Mouse (Mus musculus) MEL (cell line): ENCODE data around the gene Tpm4. TPM values are rescaled to one million over a fixed set of nuclear protein-coding genes. Genes with fewer than 3 reads are reported as not detected.

Source experiments
- DNase-seq: peaks from one replicate; pipeline ENCODE4 v3.0.0; 2011; ENCODE audit warnings: low read depth, low spot score
- H3K27ac ChIP-seq: 2 replicates; pipeline ENCODE4 v1.5.1; 2012; ENCODE audit warnings: low read depth, mild to moderate bottlenecking, control low read depth, low read length, moderate library complexity; ENCODE audit not compliant: control insufficient read depth
- H3K27me3 ChIP-seq, 2 experiments: fragments of 150-350 bp in 1 of 2; sonication (generic) in 1 of 2; 2 replicates each; pipeline ENCODE4 v1.6.1; 2012; ENCODE audit warnings: low read length in 2 of 2, mild to moderate bottlenecking in 2 of 2, improper control_type of control experiment in 1 of 2, moderate library complexity in 1 of 2; ENCODE audit not compliant: insufficient read depth in 2 of 2, control insufficient read depth in 1 of 2
- H3K36me3 ChIP-seq, 2 experiments: 2 replicates each; pipeline ENCODE4 v1.6.1; 2012 to 2014; ENCODE audit warnings: low read length in 2 of 2, improper control_type of control experiment in 1 of 2, inconsistent platforms in 1 of 2, mild to moderate bottlenecking in 1 of 2; ENCODE audit not compliant: insufficient read depth in 2 of 2, control insufficient read depth in 1 of 2
- H3K4me1 ChIP-seq, 2 experiments: fragments of 150-350 bp in 1 of 2; sonication (generic) in 1 of 2; 2 replicates each; pipeline ENCODE4 v1.6.1; 2012; ENCODE audit warnings: low read length in 2 of 2, improper control_type of control experiment in 1 of 2, mild to moderate bottlenecking in 1 of 2; ENCODE audit not compliant: insufficient read depth in 2 of 2, control insufficient read depth in 1 of 2
- H3K4me3 ChIP-seq, 2 experiments: fragments of 150-350 bp in 1 of 2; sonication (generic) in 1 of 2; 2 replicates each; pipeline ENCODE4 v1.5.1; 2012; ENCODE audit warnings: low read depth in 2 of 2, low read length in 2 of 2, mild to moderate bottlenecking in 2 of 2, moderate library complexity in 2 of 2, control low read depth in 1 of 2, improper control_type of control experiment in 1 of 2; ENCODE audit not compliant: control insufficient read depth in 1 of 2, insufficient read depth in 1 of 2
- H3K79me2 ChIP-seq: 2 replicates; pipeline ENCODE4 v1.6.1; 2012; ENCODE audit warnings: mild to moderate bottlenecking, low read length, moderate library complexity; ENCODE audit not compliant: control insufficient read depth, poor library complexity, insufficient read depth
- H3K9ac ChIP-seq: 2 replicates; pipeline ENCODE4 v1.6.1; 2012; ENCODE audit warnings: low read depth, mild to moderate bottlenecking, control low read depth, low read length, moderate library complexity; ENCODE audit not compliant: control insufficient read depth, poor library complexity, severe bottlenecking
- H3K9me3 ChIP-seq: fragments of 150-350 bp; sonication (generic); replicated peaks from 2 replicates; pipeline ENCODE4 v1.6.1; 2012; ENCODE audit warnings: mild to moderate bottlenecking, low read length, improper control_type of control experiment, moderate library complexity; ENCODE audit not compliant: insufficient read depth
- CHD1 ChIP-seq: IDR thresholded peaks from 2 replicates; pipeline ENCODE4 v1.6.1; 2012; ENCODE audit warnings: low read depth, mild to moderate bottlenecking, inconsistent platforms, low read length, improper control_type of control experiment
- CHD2 ChIP-seq: IDR thresholded peaks from 2 replicates; pipeline ENCODE4 v1.6.1; 2011; ENCODE audit warnings: low read length, improper control_type of control experiment
- ELF1 ChIP-seq: IDR thresholded peaks from 2 replicates; pipeline ENCODE4 v1.6.1; 2014; ENCODE audit warnings: low read depth, mild to moderate bottlenecking, inconsistent platforms, low read length, improper control_type of control experiment, moderate library complexity
- EP300 ChIP-seq, 2 experiments: IDR thresholded peaks; 2 replicates each; pipeline ENCODE4 v1.6.1; 2011; ENCODE audit warnings: improper control_type of control experiment in 2 of 2, low read length in 2 of 2, low read depth in 1 of 2, mild to moderate bottlenecking in 1 of 2
- ETS1 ChIP-seq: IDR thresholded peaks from 2 replicates; pipeline ENCODE4 v1.6.1; 2012; ENCODE audit warnings: low read depth, mild to moderate bottlenecking, inconsistent platforms, low read length, improper control_type of control experiment, moderate library complexity
- GATA1 ChIP-seq: IDR thresholded peaks from 2 replicates; pipeline ENCODE4 v1.6.1; 2011; ENCODE audit warnings: low read depth, low read length, improper control_type of control experiment
- KAT2A ChIP-seq: conservative IDR thresholded peaks from 2 replicates; pipeline ENCODE4 v1.6.1; 2012; ENCODE audit warnings: low read depth, low read length, improper control_type of control experiment, inconsistent platforms
- MAZ ChIP-seq: IDR thresholded peaks from 2 replicates; pipeline ENCODE4 v1.6.1; 2012; ENCODE audit warnings: low read depth, mild to moderate bottlenecking, inconsistent platforms, low read length, improper control_type of control experiment
- MXI1 ChIP-seq: IDR thresholded peaks from 2 replicates; pipeline ENCODE4 v1.6.1; 2011; ENCODE audit warnings: mild to moderate bottlenecking, low read depth, low read length, improper control_type of control experiment
- NRF1 ChIP-seq: IDR thresholded peaks from 2 replicates; pipeline ENCODE4 v1.6.1; 2014; ENCODE audit warnings: low read depth, mild to moderate bottlenecking, inconsistent platforms, low read length, improper control_type of control experiment, moderate library complexity; ENCODE audit not compliant: poor library complexity, insufficient read depth, severe bottlenecking
- POLR2AphosphoS2 ChIP-seq: IDR thresholded peaks from 2 replicates; pipeline ENCODE4 v1.6.1; 2011; ENCODE audit warnings: low read length, improper control_type of control experiment
- RCOR1 ChIP-seq: IDR thresholded peaks from 2 replicates; pipeline ENCODE4 v1.6.1; 2012; ENCODE audit warnings: low read depth, mild to moderate bottlenecking, inconsistent platforms, low read length, improper control_type of control experiment
- SMC3 ChIP-seq: IDR thresholded peaks from 2 replicates; pipeline ENCODE4 v1.6.1; 2011; ENCODE audit warnings: low read depth, low read length, improper control_type of control experiment
- TAL1 ChIP-seq: IDR thresholded peaks from 2 replicates; pipeline ENCODE4 v1.6.1; 2012; ENCODE audit warnings: mild to moderate bottlenecking, inconsistent platforms, low read length, moderate library complexity, mixed read lengths
- TBP ChIP-seq: IDR thresholded peaks from 2 replicates; pipeline ENCODE4 v1.8.0; 2011; ENCODE audit warnings: low read depth, low read length, improper control_type of control experiment
- USF2 ChIP-seq, 2 experiments: IDR thresholded peaks; 2 replicates each; pipeline ENCODE4 v1.6.1; 2011 to 2012; ENCODE audit warnings: improper control_type of control experiment in 2 of 2, low read length in 2 of 2, borderline replicate concordance in 1 of 2, inconsistent platforms in 1 of 2, low read depth in 1 of 2, mild to moderate bottlenecking in 1 of 2; ENCODE audit not compliant: insufficient read depth in 1 of 2
- ZC3H11A ChIP-seq: IDR thresholded peaks from 2 replicates; pipeline ENCODE4 v1.6.1; 2012; ENCODE audit warnings: low read depth, mild to moderate bottlenecking, inconsistent platforms, low read length, improper control_type of control experiment
- ZKSCAN1 ChIP-seq: IDR thresholded peaks from 2 replicates; pipeline ENCODE4 v1.6.1; 2012; ENCODE audit warnings: low read depth, mild to moderate bottlenecking, inconsistent platforms, low read length, improper control_type of control experiment, moderate library complexity
- ZMIZ1 ChIP-seq: IDR thresholded peaks from 2 replicates; pipeline ENCODE4 v1.6.1; 2012; ENCODE audit warnings: low read depth, mild to moderate bottlenecking, inconsistent platforms, low read length, improper control_type of control experiment, moderate library complexity
- ZNF384 ChIP-seq: IDR thresholded peaks from 2 replicates; pipeline ENCODE4 v1.6.1; 2012; ENCODE audit warnings: low read depth, mild to moderate bottlenecking, inconsistent platforms, low read length, improper control_type of control experiment
- polyA plus RNA-seq, 2 experiments: library from polyadenylated mRNA; stranded (reverse) in 1 of 2; unstranded in 1 of 2; fragments of >175 nt in 1 of 2; fragments of >200 nt in 1 of 2; gene quantifications; 2 replicates each; pipeline versions ENCODE4 v1.2.1 to v1.2.4; 2012; ENCODE audit warnings: low replicate concordance in 2 of 2, low read depth in 1 of 2; ENCODE audit not compliant: insufficient read length in 2 of 2, insufficient read depth in 1 of 2, missing spikeins in 1 of 2
- total RNA-seq: library from RNA; depleted of rRNA; stranded (reverse); fragments of 300-350 nt; gene quantifications from 2 replicates; pipeline ENCODE4 v1.2.3, GENCODE M21; 2012

Tpm4 gene
- total and polyA plus RNA-seq, 3 experiments = 0.12 to 0.36 TPM; not detected in 1

DNA sequence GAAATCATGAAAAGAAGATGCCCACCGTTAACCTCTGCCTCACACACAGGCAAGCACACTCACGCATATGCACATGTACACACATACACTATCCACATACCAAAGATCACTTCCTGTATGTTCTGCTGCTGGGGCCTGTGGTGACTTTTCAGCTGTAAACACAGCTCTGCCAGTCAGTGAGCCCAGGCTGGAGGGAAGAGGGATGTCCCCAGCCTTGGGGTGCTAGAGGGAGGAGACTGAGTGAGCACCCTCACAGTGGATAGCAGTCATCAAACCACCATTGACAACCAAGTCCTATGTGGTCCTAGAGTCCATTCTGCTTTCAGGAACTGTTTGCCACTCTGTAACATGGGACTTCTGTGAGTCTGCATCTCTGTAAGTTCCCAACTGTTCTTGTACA is 2.9 kb upstream of the Tpm4 start:
- no peak overlapping the region for H3K9ac ChIP-seq
- DNase-seq = no peak
- TF ChIP-seq MXI1 = no peak

DNA sequence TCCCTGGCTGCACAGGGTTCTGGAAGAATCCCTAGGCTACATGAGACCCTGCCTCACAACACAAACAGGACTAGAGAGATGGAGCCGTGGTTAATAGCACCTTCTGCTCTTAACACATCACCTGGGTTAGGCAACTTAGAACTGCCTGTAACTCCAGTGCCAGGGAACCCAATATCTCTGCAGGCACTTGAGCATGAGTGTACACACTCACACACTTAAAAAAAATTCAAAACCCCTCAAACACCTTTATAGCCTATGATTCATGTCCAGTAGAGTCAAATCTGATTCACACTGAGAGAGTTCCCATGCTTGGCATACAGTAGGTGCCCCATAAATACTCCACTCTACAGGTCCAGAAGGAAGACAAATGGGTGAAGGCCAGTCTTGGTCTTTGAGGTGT is 2.4 kb upstream of the Tpm4 start:
- H3K4me3 ChIP-seq = no peak overlapping the region
- H3K9me3 ChIP-seq = no peaks in the 10 kb centered on the region
- TF ChIP-seq TBP (no peak), SMC3 (no peak), ZKSCAN1 (no peak), ZC3H11A (no peak), TAL1 (no peak), EP300 (IDR thresholded peaks at IDR 0.05; ENCODE audit: low read depth in 1 of 2, low read length in 2 of 2) (no peak), GATA1 (no peak), POLR2AphosphoS2 (no peak), USF2 (IDR thresholded peaks at IDR 0.05; ENCODE audit: borderline replicate concordance in 1 of 2, insufficient read depth in 1 of 2, low read depth in 1 of 2, low read length in 2 of 2) (no peak), NRF1 (no peak), ETS1 (no peak), ZMIZ1 (no peak), CHD2 (no peak), ELF1 (no peak), KAT2A (no peak), RCOR1 (no peak), ZNF384 (no peak), MAZ (no peak), CHD1 (no peak)
- DNase-seq = no peak
- no peaks in the 10 kb centered on the region for H3K79me2 ChIP-seq
- no peaks in the 10 kb centered on the region for H3K4me1 ChIP-seq
- no peak overlapping the region for H3K27ac ChIP-seq
- no peak overlapping the region for H3K9ac ChIP-seq
- no peaks in the 10 kb centered on the region for H3K36me3 ChIP-seq
- no peaks in the 10 kb centered on the region; a peak in 1 of 4 replicates for H3K27me3 ChIP-seq

More for the DNA sequence above, 2.9 kb upstream of the Tpm4 start:
- Histone ChIP-seq H3K4me1 (no peaks in the 10 kb centered on the region), H3K36me3 (no peaks in the 10 kb centered on the region), H3K27ac (no peak overlapping the region), H3K4me3 (no peak overlapping the region), H3K9me3 (no peaks in the 10 kb centered on the region), H3K79me2 (no peaks in the 10 kb centered on the region), H3K27me3 (no peaks in the 10 kb centered on the region; a peak in 1 of 4 replicates)
